Mouse (Mus musculus): ENCODE results near the gene Abcb8. TPM values are rescaled to one million over a fixed set of nuclear protein-coding genes. Genes with fewer than 3 reads are reported as not detected.

Abcb8 gene
- polyA plus RNA-seq, 1 experiment from 2014 or later, result 42.9 TPM

Other genes with a start within 250 kb of the Abcb8 start
- 20.8 and 22.7 TPM in 2 replicates for gene Nupl2, start 228.7 kb upstream of the Abcb8 start, polyA plus RNA-seq (2016; fragmentation: Nextera tagmentation; extraction: Ambion mirVana)
- 4.9 and 5.4 TPM in 2 replicates for gene Kcnh2, start 42.1 kb upstream of the Abcb8 start, polyA plus RNA-seq (2016; fragmentation: Nextera tagmentation; extraction: Ambion mirVana)
- 5.2 and 6.1 TPM in 2 replicates for gene Nos3, start 28.9 kb upstream of the Abcb8 start, polyA plus RNA-seq (2016; fragmentation: Nextera tagmentation; extraction: Ambion mirVana)
- gene Atg9b, start 1.5 kb upstream of the Abcb8 start, polyA plus RNA-seq (2016; fragmentation: Nextera tagmentation; extraction: Ambion mirVana), result 0.46 and 0.47 TPM in 2 replicates
- gene Asic3, start 19.7 kb downstream of the Abcb8 start, polyA plus RNA-seq (2016; fragmentation: Nextera tagmentation; extraction: Ambion mirVana), result 1.2 and 1.7 TPM in 2 replicates
- gene Cdk5, start 29.9 kb downstream of the Abcb8 start, polyA plus RNA-seq (2016; fragmentation: Nextera tagmentation; extraction: Ambion mirVana), result 53.8 and 54.5 TPM in 2 replicates
- 47.1 and 50.2 TPM in 2 replicates for gene Slc4a2, start 30.2 kb downstream of the Abcb8 start, polyA plus RNA-seq (2016; fragmentation: Nextera tagmentation; extraction: Ambion mirVana)
- gene Fastk, start 51.6 kb downstream of the Abcb8 start, polyA plus RNA-seq (2016; fragmentation: Nextera tagmentation; extraction: Ambion mirVana), result 105 TPM in 2 replicates
- gene Tmub1, start 54.2 kb downstream of the Abcb8 start, polyA plus RNA-seq (2016; fragmentation: Nextera tagmentation; extraction: Ambion mirVana), result 21.0 and 21.8 TPM in 2 replicates
- gene Agap3, start 58.5 kb downstream of the Abcb8 start, polyA plus RNA-seq (2016; fragmentation: Nextera tagmentation; extraction: Ambion mirVana), result 42.0 and 67.8 TPM in 2 replicates
- gene Gbx1, start 133.5 kb downstream of the Abcb8 start, polyA plus RNA-seq (2016; fragmentation: Nextera tagmentation; extraction: Ambion mirVana), result 0.05 TPM in 1 of 2 replicates, not detected in the other
- 0.72 and 1.1 TPM in 2 replicates for gene Asb10, start 147.3 kb downstream of the Abcb8 start, polyA plus RNA-seq (2016; fragmentation: Nextera tagmentation; extraction: Ambion mirVana)
- 0.06 and 0.19 TPM in 2 replicates for gene 4931409K22Rik, start 163.1 kb downstream of the Abcb8 start, polyA plus RNA-seq (2016; fragmentation: Nextera tagmentation; extraction: Ambion mirVana)
- gene Abcf2, start 183.8 kb downstream of the Abcb8 start, polyA plus RNA-seq (2016; fragmentation: Nextera tagmentation; extraction: Ambion mirVana), result 131 and 134 TPM in 2 replicates
- 20.1 and 24.0 TPM in 2 replicates for gene Chpf2, start 193.1 kb downstream of the Abcb8 start, polyA plus RNA-seq (2016; fragmentation: Nextera tagmentation; extraction: Ambion mirVana)
- 68.5 and 72.6 TPM in 2 replicates for gene Smarcd3, start 230.7 kb downstream of the Abcb8 start, polyA plus RNA-seq (2016; fragmentation: Nextera tagmentation; extraction: Ambion mirVana)